19 mouse cellular contexts compared by ENCODE assay signal in the genomic region with DNA sequence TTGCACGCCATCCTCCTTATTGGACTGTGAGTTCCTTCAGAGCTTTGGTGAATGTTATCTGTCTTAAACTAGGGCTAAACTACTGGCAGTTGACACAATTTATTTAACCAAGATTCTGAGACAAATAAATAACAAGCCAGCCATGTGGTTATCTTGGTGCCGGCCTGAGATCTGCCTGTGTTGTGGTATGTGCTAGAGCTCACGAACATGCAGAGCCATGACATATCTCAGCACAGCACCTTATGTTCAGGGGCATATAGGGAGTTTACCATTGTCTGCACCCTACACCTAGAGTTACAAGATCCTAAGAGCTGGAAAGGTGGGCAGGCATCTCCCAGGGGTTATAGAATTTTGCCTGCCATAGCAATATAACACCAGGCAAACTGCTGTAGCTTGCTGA. TPM values are rescaled to one million over a fixed set of nuclear protein-coding genes. Genes with fewer than 3 reads are reported as not detected.
DNase-seq lines count a peak whose midpoint lies in the region; ATAC-seq and TF ChIP-seq lines count a peak whose summit lies in the region.
"Had no signal": no experiment of that assay in that cellular context is flagged by ENCODE, and none has a peak within 500 bp of the region (broad histone marks: within the 10 kb centered on the region; RNA-seq: fewer than 3 reads in every experiment).

No protein-coding gene starts in this region.

- ATAC-seq in lung, embryonic 16.5 days (ENCODE audit: low read depth): no peak
- ATAC-seq in liver, embryonic 14.5 days (ENCODE audit: insufficient read depth): peak; percentile 60; the same call in 1 of the 2 replicates
- ATAC-seq in megakaryocyte-erythroid progenitor cell, adult 5-6 weeks (replicated peaks; ENCODE audit: low FRiP score, low TSS enrichment, poor library complexity, severe bottlenecking): peak; percentile 87
- ATAC-seq: activated CD4-positive, CD25-positive, alpha-beta regulatory T cell, adult 4 months; forebrain, embryonic 15.5 days; Patski had no signal

- no peaks in the 10 kb centered on the region for H3K36me3 ChIP-seq in lung, embryonic 16.5 days (ENCODE audit: control insufficient read depth, insufficient read depth, low read length)
- H3K36me3 ChIP-seq in liver, embryonic 14.5 days (replicated peaks; ENCODE audit: control insufficient read depth, insufficient read depth, low read depth): no peaks in the 10 kb centered on the region
- H3K36me3 ChIP-seq: forebrain, embryonic 15.5 days; hindbrain, embryonic 12.5 days had no signal

- H3K4me1 ChIP-seq in lung, embryonic 16.5 days (replicated peaks; ENCODE audit: control insufficient read depth, insufficient read depth, low read length): peaks cover 19% of the 10 kb centered on the region
- peaks cover 0 to 7% of the 10 kb centered on the region in 2 experiments; a peak in 2 of 4 replicates for H3K4me1 ChIP-seq in liver, embryonic 14.5 days (replicated peaks; ENCODE audit: control insufficient read depth in 2 of 2, insufficient read depth in 2 of 2, low read length in 1 of 2)

- peak; percentile 32 for TF ChIP-seq EP300 in liver, embryonic 14.5 days (IDR thresholded peaks at IDR 0.05; ENCODE audit: low read depth)

- H3K9me3 ChIP-seq in lung, embryonic 16.5 days (ENCODE audit: control insufficient read depth, low read length): no peaks in the 10 kb centered on the region
- no peaks in the 10 kb centered on the region for H3K9me3 ChIP-seq in liver, embryonic 14.5 days (ENCODE audit: control insufficient read depth, low read length)
- H3K9me3 ChIP-seq: embryonic facial prominence, embryonic 12.5 days; forebrain, embryonic 15.5 days; heart, embryonic 10.5 days; hindbrain, embryonic 12.5 days had no signal

- no peak for DNase-seq in lung, postnatal 36 days
- DNase-seq in liver, embryonic 14.5 days (ENCODE audit: low read depth in 3 of 3, low spot score in 3 of 3): no peak
- no peak for DNase-seq in adrenal gland, postnatal 14 days
- DNase-seq in thymus, postnatal 36 days: no peak
- DNase-seq: adrenal gland, postnatal 25 days; cerebellum, adult 2 months; cerebellum, postnatal 10 days; gastrocnemius, postnatal 36 days; heart, adult 11 months; heart, postnatal 10 days; heart, postnatal 4 days had no signal

- H3K27ac ChIP-seq in lung, embryonic 16.5 days (ENCODE audit: low read length): peak overlapping the region; percentile 67; the same call in 1 of the 2 replicates
- no peak overlapping the region for H3K27ac ChIP-seq in liver, embryonic 14.5 days
- H3K27ac ChIP-seq: embryonic facial prominence, embryonic 12.5 days; forebrain, embryonic 15.5 days; heart, embryonic 10.5 days; hindbrain, embryonic 12.5 days had no signal

- 70% methylated on average over 3 of the region's 3 CpGs for WGBS in lung, embryonic 16.5 days
- WGBS in liver, embryonic 14.5 days (ENCODE audit: insufficient replicate concordance): 29% methylated on average over 3 of the region's 3 CpGs

- H3K9ac ChIP-seq in lung, embryonic 16.5 days (ENCODE audit: low read length): no peak overlapping the region
- H3K9ac ChIP-seq in liver, embryonic 14.5 days (replicated peaks): no peak overlapping the region
- H3K9ac ChIP-seq: embryonic facial prominence, embryonic 12.5 days; forebrain, embryonic 15.5 days; hindbrain, embryonic 12.5 days had no signal

- H3K4me3 ChIP-seq in lung, embryonic 16.5 days (ENCODE audit: low read length): no peak overlapping the region
- no peak overlapping the region for H3K4me3 ChIP-seq in liver, embryonic 14.5 days (ENCODE audit: insufficient read depth in 1 of 2, low read depth in 2 of 2, low read length in 2 of 2)
- H3K4me3 ChIP-seq: embryonic facial prominence, embryonic 12.5 days; forebrain, embryonic 15.5 days; heart, embryonic 10.5 days; hindbrain, embryonic 12.5 days had no signal

- no peak for TF ChIP-seq CTCF in liver, embryonic 14.5 days (IDR thresholded peaks at IDR 0.05; ENCODE audit: low read depth)

- H3K4me2 ChIP-seq in lung, embryonic 16.5 days (ENCODE audit: low read depth, low read length): no peak overlapping the region
- no peak overlapping the region for H3K4me2 ChIP-seq in liver, embryonic 14.5 days (ENCODE audit: low read depth)
- H3K4me2 ChIP-seq: embryonic facial prominence, embryonic 12.5 days; forebrain, embryonic 15.5 days; hindbrain, embryonic 12.5 days had no signal

- no peaks in the 10 kb centered on the region for H3K27me3 ChIP-seq in lung, embryonic 16.5 days (ENCODE audit: control insufficient read depth, insufficient read depth, low read depth, low read length)
- no peaks in the 10 kb centered on the region for H3K27me3 ChIP-seq in liver, embryonic 14.5 days (ENCODE audit: control insufficient read depth, insufficient read depth, low read length)
- H3K27me3 ChIP-seq: embryonic facial prominence, embryonic 12.5 days; forebrain, embryonic 15.5 days; hindbrain, embryonic 12.5 days; Patski had no signal

RNA-seq across cellular contexts. Expression of gene Evl, which starts 54.9 kb away (rescaled TPM):
- 41.6 and 44.6 TPM in 2 replicates for polyA plus RNA-seq in lung, embryonic 16.5 days (2015; fragmentation: Nextera tagmentation; extraction: Ambion mirVana)
- polyA plus RNA-seq in liver, embryonic 14.5 days (2012; rRNA removed): 10.3 and 15.9 TPM in 2 replicates
- 7.0 and 7.1 TPM in 2 replicates for polyA plus RNA-seq in liver, embryonic 14.5 days (2014; fragmentation: Nextera tagmentation; extraction: Ambion mirVana)
- total RNA-seq in megakaryocyte-erythroid progenitor cell, adult 5-6 weeks (2014; fragmentation: Nextera tagmentation): 5.5 and 11.1 TPM in 2 replicates
- total RNA-seq in megakaryocyte-erythroid progenitor cell, adult 5-6 weeks (2017): 1.4 and 26.8 TPM in 2 replicates
- 67.3 and 107 TPM in 2 replicates for total RNA-seq in adrenal gland, postnatal 14 days (2021)
